Mouse (Mus musculus): ENCODE data around the gene Tsc22d3. TPM values are rescaled to one million over a fixed set of nuclear protein-coding genes. Genes with fewer than 3 reads are reported as not detected.
A peak's percentile ranks its signal among the peaks of the same experiment; 100 is the strongest.

The Tsc22d3 gene
- polyA plus RNA-seq, 1 experiment from 2014 or later: 34.2 TPM

- H3K9me3 ChIP-seq (ENCODE audit: low read length): no peaks in the 10 kb centered on the region
- H3K27me3 ChIP-seq (ENCODE audit: insufficient read depth, low read length): 0 out of 2 replicates have a peak, but pooled peaks cover 3% of the 10 kb centered on the region
- no peaks in the 10 kb centered on the region for H3K36me3 ChIP-seq (replicated peaks; ENCODE audit: insufficient read depth, low read length)
- ATAC-seq (no peak), DNase-seq (no peak)
- TF ChIP-seq EP300 (IDR thresholded peaks at IDR 0.05; ENCODE audit: low read depth): no peak
- TF ChIP-seq CTCF (IDR thresholded peaks at IDR 0.05; ENCODE audit: low read depth): no peak
- H3K4me1 ChIP-seq (ENCODE audit: insufficient read depth): no peaks in the 10 kb centered on the region
- no peak overlapping the region for H3K4me3 ChIP-seq (ENCODE audit: low read depth, low read length)
- WGBS (ENCODE audit: insufficient replicate concordance): 81% methylated on average over 2 of the region's 2 CpGs
- H3K4me2 ChIP-seq (ENCODE audit: low read depth, low read length): no peak overlapping the region
- no peak overlapping the region for H3K27ac ChIP-seq (ENCODE audit: low read depth)
- no peak overlapping the region for H3K9ac ChIP-seq (replicated peaks)
Observed at GRCm38 (mm10) chrX:140590142-140590541, 10.3 kb downstream of the Tsc22d3 start.

- 47% methylated on average over 4 of the region's 4 CpGs for WGBS (ENCODE audit: insufficient replicate concordance)
Observed at GRCm38 (mm10) chrX:140589194-140589751, 11.2 kb downstream of the Tsc22d3 start.

GRCm38 (mm10) chrX:140588534-140588933 lies 11.9 kb downstream of the Tsc22d3 start:
- Histone ChIP-seq H3K27ac (ENCODE audit: low read depth) (no peak overlapping the region), H3K36me3 (replicated peaks; ENCODE audit: insufficient read depth, low read length) (no peaks in the 10 kb centered on the region; the same call in 1 of the 2 replicates), H3K4me1 (ENCODE audit: insufficient read depth) (no peaks in the 10 kb centered on the region), H3K27me3 (ENCODE audit: insufficient read depth, low read length) (0 out of 2 replicates have a peak, but pooled peaks cover 3% of the 10 kb centered on the region), H3K9ac (replicated peaks) (no peak overlapping the region), H3K9me3 (ENCODE audit: low read length) (no peaks in the 10 kb centered on the region), H3K4me3 (ENCODE audit: low read depth, low read length) (no peak overlapping the region), H3K4me2 (ENCODE audit: low read depth, low read length) (no peak overlapping the region)
- TF ChIP-seq CTCF (IDR thresholded peaks at IDR 0.05; ENCODE audit: low read depth) (no peak), EP300 (IDR thresholded peaks at IDR 0.05; ENCODE audit: low read depth) (no peak)
- ATAC-seq (no peak), DNase-seq (no peak)
- WGBS (ENCODE audit: insufficient replicate concordance): 91% methylated on average over 5 of the region's 5 CpGs

More at GRCm38 (mm10) chrX:140589194-140589751, 11.2 kb downstream of the Tsc22d3 start:
- no peak overlapping the region for H3K27ac ChIP-seq (ENCODE audit: low read depth)
- H3K4me3 ChIP-seq (ENCODE audit: low read depth, low read length): no peak overlapping the region
- TF ChIP-seq CTCF (IDR thresholded peaks at IDR 0.05; ENCODE audit: low read depth): no peak
- 0 out of 2 replicates have a peak, but pooled peaks have one; percentile 27 for TF ChIP-seq EP300 (IDR thresholded peaks at IDR 0.05; ENCODE audit: low read depth)
- DNase-seq: no peak
- H3K4me1 ChIP-seq (ENCODE audit: insufficient read depth): no peaks in the 10 kb centered on the region
- H3K9me3 ChIP-seq (ENCODE audit: low read length): no peaks in the 10 kb centered on the region
- H3K4me2 ChIP-seq (ENCODE audit: low read depth, low read length): no peak overlapping the region
- H3K27me3 ChIP-seq (ENCODE audit: insufficient read depth, low read length): 0 out of 2 replicates have a peak, but pooled peaks cover 3% of the 10 kb centered on the region
- H3K9ac ChIP-seq (replicated peaks): no peak overlapping the region
- no peaks in the 10 kb centered on the region for H3K36me3 ChIP-seq (replicated peaks; ENCODE audit: insufficient read depth, low read length)
- ATAC-seq: peak; percentile 56

GRCm38 (mm10) chrX:140580416-140580815 lies 20.0 kb downstream of the Tsc22d3 start:
- Histone ChIP-seq H3K4me2 (ENCODE audit: low read depth, low read length) (no peak overlapping the region), H3K36me3 (replicated peaks; ENCODE audit: insufficient read depth, low read length) (no peaks in the 10 kb centered on the region; the same call in 1 of the 2 replicates), H3K4me3 (ENCODE audit: low read depth, low read length) (no peak overlapping the region), H3K4me1 (ENCODE audit: insufficient read depth) (no peaks in the 10 kb centered on the region), H3K27me3 (ENCODE audit: insufficient read depth, low read length) (0 out of 2 replicates have a peak, but pooled peaks cover 3% of the 10 kb centered on the region), H3K27ac (ENCODE audit: low read depth) (no peak overlapping the region), H3K9ac (replicated peaks) (no peak overlapping the region), H3K9me3 (ENCODE audit: low read length) (no peaks in the 10 kb centered on the region)
- 53% methylated on average over 3 of the region's 3 CpGs for WGBS (ENCODE audit: insufficient replicate concordance)
- ATAC-seq (no peak), DNase-seq (no peak)
- no peak for TF ChIP-seq EP300 (IDR thresholded peaks at IDR 0.05; ENCODE audit: low read depth)
- TF ChIP-seq CTCF (IDR thresholded peaks at IDR 0.05; ENCODE audit: low read depth): no peak

- Histone ChIP-seq H3K27me3 (ENCODE audit: insufficient read depth, low read length) (0 out of 2 replicates have a peak, but pooled peaks cover 3% of the 10 kb centered on the region), H3K4me2 (ENCODE audit: low read depth, low read length) (no peak overlapping the region), H3K36me3 (replicated peaks; ENCODE audit: insufficient read depth, low read length) (0 out of 2 replicates have a peak, but pooled peaks cover 3% of the 10 kb centered on the region), H3K9me3 (ENCODE audit: low read length) (no peaks in the 10 kb centered on the region), H3K4me1 (ENCODE audit: insufficient read depth) (no peaks in the 10 kb centered on the region; the same call in 1 of the 2 replicates), H3K9ac (replicated peaks) (no peak overlapping the region), H3K4me3 (ENCODE audit: low read depth, low read length) (no peak overlapping the region), H3K27ac (ENCODE audit: low read depth) (no peak overlapping the region)
- DNase-seq: no peak
- 64% methylated on average over 3 of the region's 3 CpGs for WGBS (ENCODE audit: insufficient replicate concordance)
- ATAC-seq: no peak
- TF ChIP-seq CTCF (IDR thresholded peaks at IDR 0.05; ENCODE audit: low read depth) (no peak), EP300 (IDR thresholded peaks at IDR 0.05; ENCODE audit: low read depth) (no peak)
Observed at GRCm38 (mm10) chrX:140575636-140576035, 24.8 kb downstream of the Tsc22d3 start.

GRCm38 (mm10) chrX:140575200-140575599 lies 25.3 kb downstream of the Tsc22d3 start:
- DNase-seq: no peak
- no peak for TF ChIP-seq EP300 (IDR thresholded peaks at IDR 0.05; ENCODE audit: low read depth)
- TF ChIP-seq CTCF (IDR thresholded peaks at IDR 0.05; ENCODE audit: low read depth): no peak
- no peaks in the 10 kb centered on the region for H3K9me3 ChIP-seq (ENCODE audit: low read length)
- no peak overlapping the region for H3K9ac ChIP-seq (replicated peaks)
- peak overlapping the region; percentile 18; the same call in 1 of the 2 replicates for H3K4me2 ChIP-seq (ENCODE audit: low read depth, low read length)
- peak; percentile 53 for ATAC-seq
- no peaks in the 10 kb centered on the region; the same call in 1 of the 2 replicates for H3K4me1 ChIP-seq (ENCODE audit: insufficient read depth)
- WGBS (ENCODE audit: insufficient replicate concordance): 47% methylated on average over 1 of the region's 1 CpGs
- 0 out of 2 replicates have a peak, but pooled peaks cover 3% of the 10 kb centered on the region for H3K27me3 ChIP-seq (ENCODE audit: insufficient read depth, low read length)
- no peak overlapping the region for H3K27ac ChIP-seq (ENCODE audit: low read depth)
- 0 out of 2 replicates have a peak, but pooled peaks cover 3% of the 10 kb centered on the region for H3K36me3 ChIP-seq (replicated peaks; ENCODE audit: insufficient read depth, low read length)
- H3K4me3 ChIP-seq (ENCODE audit: low read depth, low read length): no peak overlapping the region

Data from liver, postnatal 0 days (tissue).